Mouse (Mus musculus) retina, adult 2 months (tissue): Measurements from ENCODE around the gene Rsph10b.
"Not testable (repeated sequence)": the region's sequence is repeated elsewhere in the genome, so short reads cannot be mapped to it uniquely, and the experiment has no call there.

Experiments used
- DNase-seq: peaks from one replicate; pipeline ENCODE4 v3.0.0-alpha.2; 2012; ENCODE audit warnings: low read depth, low spot score

Gene Rsph10b

GRCm38 (mm10) chr5:143992661-143993060 lies 59.8 kb downstream of the Rsph10b start:
- DNase-seq, result no peak

- no peak for DNase-seq
Observed at GRCm38 (mm10) chr5:143993260-143993659, 60.4 kb downstream of the Rsph10b start.

GRCm38 (mm10) chr5:143993849-143994248 lies 61.0 kb downstream of the Rsph10b start:
- no peak for DNase-seq

GRCm38 (mm10) chr5:143994632-143995365 lies 62.0 kb downstream of the Rsph10b start:
- no peak for DNase-seq

GRCm38 (mm10) chr5:143999409-143999808 lies 66.6 kb downstream of the Rsph10b start:
- no peak for DNase-seq

GRCm38 (mm10) chr5:144002461-144003192 lies 69.8 kb downstream of the Rsph10b start:
- DNase-seq, result no peak

- DNase-seq, result not testable (repeated sequence)
Observed at GRCm38 (mm10) chr5:144013366-144014134, 80.7 kb downstream of the Rsph10b start.

GRCm38 (mm10) chr5:144014551-144015311 lies 81.9 kb downstream of the Rsph10b start, which contains the start of gene Ccz1:
Gene Ccz1 (minus strand): TSS chr5:144014877.
- DNase-seq, result peak; percentile 82

- no peak for DNase-seq
Observed at GRCm38 (mm10) chr5:144015312-144015650, 82.4 kb downstream of the Rsph10b start.

- DNase-seq, result no peak
Observed at GRCm38 (mm10) chr5:144015845-144016244, 83.0 kb downstream of the Rsph10b start.

GRCm38 (mm10) chr5:144026620-144027263 lies 93.9 kb downstream of the Rsph10b start, which contains the start of gene Ocm:
Gene Ocm (minus strand): TSS chr5:144026670.
- DNase-seq, result no peak

- DNase-seq, result no peak
Observed at GRCm38 (mm10) chr5:144032491-144032890, 99.7 kb downstream of the Rsph10b start.

GRCm38 (mm10) chr5:144034567-144034966 lies 101.7 kb downstream of the Rsph10b start:
- no peak for DNase-seq
